Mouse (Mus musculus) CH12F3 (cell line): ENCODE data around the gene Gm21913.
"Not testable (repeated sequence)": the region's sequence is repeated elsewhere in the genome, so short reads cannot be mapped to it uniquely, and the experiment has no call there.

Experiments used
- in situ Hi-C: fragments of 300-500 bp; cut with MboI; formaldehyde crosslinking; loops from 2 replicates; pipeline ENCODE4 v1.14.3; 2020; ENCODE audit warnings: low sequenced_read_pairs

The Gm21913 gene

GRCm38 (mm10) chrY:74623596-74623995 is at the start of gene Gm21913:
Gm21913 (plus strand) TSS chrY:74623896.
- in situ Hi-C loops, result not testable (repeated sequence)
